Mouse (Mus musculus) G1E (cell line): ENCODE data around the gene Igsf9b.

Experiments
- CTCF ChIP-seq: IDR thresholded peaks from 2 replicates; pipeline ENCODE4 v1.5.1; 2012; ENCODE audit warnings: low read depth, low read length, inconsistent platforms, mixed read lengths
- GATA1 ChIP-seq: IDR thresholded peaks from 2 replicates; pipeline ENCODE4 v1.6.1; 2012; ENCODE audit warnings: borderline replicate concordance, low read length, inconsistent platforms, mixed read lengths
- POLR2AphosphoS5 ChIP-seq: IDR thresholded peaks from 2 replicates; pipeline ENCODE4 v1.6.1; 2012; ENCODE audit warnings: low read depth, low read length, inconsistent platforms; ENCODE audit not compliant: insufficient replicate concordance

GRCm38 (mm10) chr9:27256454-27256853, 42.5 kb upstream of the Igsf9b start:
- TF ChIP-seq GATA1, result no peak
- TF ChIP-seq CTCF, result no peak
- no peak for TF ChIP-seq POLR2AphosphoS5
